Mouse (Mus musculus): ENCODE results near the gene Tmem17.

DNA sequence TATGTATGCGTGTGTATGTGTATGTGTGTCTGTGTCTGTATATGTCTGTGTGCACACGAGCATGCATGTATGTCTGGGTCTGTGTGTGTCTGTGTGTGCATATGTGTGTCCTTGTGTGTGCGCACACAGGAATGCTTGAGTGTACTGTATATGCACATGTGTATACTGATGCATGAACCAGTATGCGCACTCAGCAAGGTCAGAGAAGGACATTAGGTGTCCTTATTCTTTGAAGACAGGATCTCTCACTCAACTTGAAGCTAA lies 49.4 kb downstream of the Tmem17 start:
- TF ChIP-seq TAL1 (IDR thresholded peaks at IDR 0.05; ENCODE audit: low read length) (no peak), GATA1 (IDR thresholded peaks at IDR 0.05; ENCODE audit: low read length) (no peak)
